Mouse (Mus musculus) heart, embryonic 10.5 days (tissue): ENCODE results near the gene Ugt1a10. TPM values are rescaled to one million over a fixed set of nuclear protein-coding genes. Genes with fewer than 3 reads are reported as not detected.

ENCODE experiments used
- DNase-seq: peaks from one replicate; pipeline ENCODE4 v3.0.0-alpha.2; 2017; ENCODE audit warnings: low spot score
- H3K27ac ChIP-seq: fragments of 300-500 bp; sonication (generic); 2 replicates; pipeline ENCODE4 v1.5.1; 2016; ENCODE audit warnings: mild to moderate bottlenecking
- H3K27me3 ChIP-seq: fragments of 300-500 bp; sonication (generic); 2 replicates; pipeline ENCODE4 v1.6.1; 2016; ENCODE audit warnings: mild to moderate bottlenecking; ENCODE audit not compliant: poor library complexity, insufficient read depth, severe bottlenecking
- H3K36me3 ChIP-seq: fragments of 300-500 bp; sonication (generic); 2 replicates; pipeline ENCODE4 v1.6.1; 2016; ENCODE audit warnings: mild to moderate bottlenecking, moderate library complexity
- H3K4me1 ChIP-seq: fragments of 300-500 bp; sonication (generic); 2 replicates; pipeline ENCODE4 v1.6.1; 2016; ENCODE audit warnings: mild to moderate bottlenecking
- H3K4me3 ChIP-seq: fragments of 300-500 bp; sonication (generic); 2 replicates; pipeline ENCODE4 v1.5.1; 2016; ENCODE audit warnings: mild to moderate bottlenecking, moderate library complexity
- H3K9me3 ChIP-seq: fragments of 300-500 bp; sonication (generic); 2 replicates; pipeline ENCODE4 v1.6.1; 2016; ENCODE audit warnings: mild to moderate bottlenecking, moderate library complexity
- WGBS: fragments of 180-500 bp; shearing (Covaris S2); methylation state at CpG from one replicate; pipeline ENCODE4 v1.1.7; 2016; 5-methylcytosine and 5-hydroxymethylcytosine counted together
- polyA plus RNA-seq: library from polyadenylated mRNA; unstranded; fragments of >200 nt; fragmentation: Nextera tagmentation; extraction: Ambion mirVana; gene quantifications from 2 replicates; pipeline ENCODE4 v1.2.1, GENCODE M21; 2016

Gene Ugt1a10
- polyA plus RNA-seq, 1 experiment from 2014 or later = not detected

GRCm38 (mm10) chr1:88186325-88186935 is 131.2 kb downstream of the Ugt1a10 start:
- DNase-seq = no peak
- H3K9me3 ChIP-seq = no peaks in the 10 kb centered on the region
- 79% methylated on average over 5 of the region's 5 CpGs for WGBS
- H3K27ac ChIP-seq = no peak overlapping the region
- no peaks in the 10 kb centered on the region for H3K36me3 ChIP-seq
- no peaks in the 10 kb centered on the region for H3K27me3 ChIP-seq
- no peak overlapping the region for H3K4me3 ChIP-seq
- no peaks in the 10 kb centered on the region for H3K4me1 ChIP-seq

- Histone ChIP-seq H3K9me3 (no peaks in the 10 kb centered on the region), H3K4me1 (no peaks in the 10 kb centered on the region), H3K36me3 (no peaks in the 10 kb centered on the region), H3K27me3 (no peaks in the 10 kb centered on the region), H3K27ac (no peak overlapping the region), H3K4me3 (no peak overlapping the region)
- DNase-seq = no peak
- 69% methylated on average over 3 of the region's 3 CpGs for WGBS
These were observed 136.9 kb downstream of the Ugt1a10 start for GRCm38 (mm10) chr1:88192136-88192535.

DNA sequence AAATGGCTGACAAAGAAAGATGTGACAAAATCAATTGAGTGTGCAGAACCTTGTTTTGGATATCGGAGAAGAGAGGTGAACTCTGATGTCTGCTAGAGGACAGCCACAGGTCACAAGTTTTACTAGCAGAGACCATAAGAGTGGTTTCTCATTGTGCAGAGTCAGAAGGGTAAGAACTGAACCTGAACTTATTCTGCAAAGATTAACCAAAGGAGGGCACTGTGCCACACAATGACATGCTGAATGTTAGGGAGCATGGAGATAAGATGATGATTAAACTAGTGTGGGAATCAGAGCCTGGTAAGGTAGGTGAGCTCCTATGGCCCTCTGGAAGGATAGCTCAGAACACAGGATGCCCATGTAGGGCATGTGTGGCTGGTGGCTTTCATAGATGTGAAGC is 140.5 kb downstream of the Ugt1a10 start:
- no peak overlapping the region for H3K4me3 ChIP-seq

GRCm38 (mm10) chr1:88197443-88197842 is 142.3 kb downstream of the Ugt1a10 start:
- Histone ChIP-seq H3K36me3 (no peaks in the 10 kb centered on the region), H3K27ac (no peak overlapping the region), H3K27me3 (no peaks in the 10 kb centered on the region), H3K4me3 (no peak overlapping the region), H3K4me1 (no peaks in the 10 kb centered on the region), H3K9me3 (no peaks in the 10 kb centered on the region)
- 72% methylated on average over 3 of the region's 3 CpGs for WGBS
- DNase-seq = no peak

More for the DNA sequence above, 140.5 kb downstream of the Ugt1a10 start:
- Histone ChIP-seq H3K27me3 (no peaks in the 10 kb centered on the region), H3K27ac (no peak overlapping the region), H3K9me3 (no peaks in the 10 kb centered on the region), H3K4me1 (no peaks in the 10 kb centered on the region), H3K36me3 (no peaks in the 10 kb centered on the region)
- no peak for DNase-seq
- WGBS = 84% methylated on average over 1 of the region's 1 CpGs

- H3K4me1 ChIP-seq = peaks cover under 1% of the 10 kb centered on the region; the same call in 1 of the 2 replicates
- no peaks in the 10 kb centered on the region for H3K9me3 ChIP-seq
- no peak overlapping the region for H3K27ac ChIP-seq
- no peaks in the 10 kb centered on the region for H3K36me3 ChIP-seq
- 56% methylated on average over 2 of the region's 2 CpGs for WGBS
- no peak for DNase-seq
- no peaks in the 10 kb centered on the region for H3K27me3 ChIP-seq
- H3K4me3 ChIP-seq = no peak overlapping the region
These were observed 144.8 kb downstream of the Ugt1a10 start for GRCm38 (mm10) chr1:88199996-88200395.

- Histone ChIP-seq H3K4me3 (no peak within 1 kb of the TSS), H3K36me3 (no peaks in the 10 kb centered on the region), H3K9me3 (no peaks in the 10 kb centered on the region), H3K27me3 (no peaks in the 10 kb centered on the region), H3K27ac (no peak within 1 kb of the TSS), H3K4me1 (peaks cover 5% of the 10 kb centered on the region)
- no peak for DNase-seq
- WGBS = 78% methylated on average over 7 of the region's 7 CpGs
These were observed 145.3 kb downstream of the Ugt1a10 start, which contains the start of gene Ugt1a2 for GRCm38 (mm10) chr1:88200456-88200855. TSS of gene Ugt1a2 (plus strand) at chr1:88200601.

GRCm38 (mm10) chr1:88205294-88205922 is 150.2 kb downstream of the Ugt1a10 start, which contains the start of gene Dnajb3:
TSS of gene Dnajb3 (minus strand) at chr1:88205782.
- no peaks in the 10 kb centered on the region for H3K27me3 ChIP-seq
- peak within 1 kb of the TSS; percentile 71 for H3K4me3 ChIP-seq
- no peaks in the 10 kb centered on the region for H3K9me3 ChIP-seq
- H3K4me1 ChIP-seq = peaks cover 11% of the 10 kb centered on the region
- peak; percentile 94 for DNase-seq
- H3K27ac ChIP-seq = peak within 1 kb of the TSS; percentile 95
- WGBS = 6% methylated on average over 62 of the region's 62 CpGs
- no peaks in the 10 kb centered on the region for H3K36me3 ChIP-seq

- DNase-seq = no peak
- H3K9me3 ChIP-seq = peaks cover 7% of the 10 kb centered on the region
- H3K4me3 ChIP-seq = no peak overlapping the region
- H3K27ac ChIP-seq = peak overlapping the region; percentile 48; the same call in 1 of the 2 replicates
- no peaks in the 10 kb centered on the region for H3K27me3 ChIP-seq
- peaks cover 11% of the 10 kb centered on the region for H3K4me1 ChIP-seq
- WGBS = 62% methylated on average over 2 of the region's 2 CpGs
- no peaks in the 10 kb centered on the region for H3K36me3 ChIP-seq
These were observed 151.8 kb downstream of the Ugt1a10 start for GRCm38 (mm10) chr1:88206843-88207479.

- DNase-seq = peak; percentile 85
- H3K27ac ChIP-seq = no peak within 1 kb of the TSS
- H3K4me1 ChIP-seq = no peaks in the 10 kb centered on the region
- H3K9me3 ChIP-seq = peaks cover 52% of the 10 kb centered on the region
- 63% methylated on average over 8 of the region's 8 CpGs for WGBS
- H3K36me3 ChIP-seq = no peaks in the 10 kb centered on the region
- no peaks in the 10 kb centered on the region for H3K27me3 ChIP-seq
- H3K4me3 ChIP-seq = no peak within 1 kb of the TSS
These were observed 156.6 kb downstream of the Ugt1a10 start, which contains the start of gene Ugt1a1 for GRCm38 (mm10) chr1:88211812-88212211. TSS of gene Ugt1a1 (plus strand) at chr1:88211959.

DNA sequence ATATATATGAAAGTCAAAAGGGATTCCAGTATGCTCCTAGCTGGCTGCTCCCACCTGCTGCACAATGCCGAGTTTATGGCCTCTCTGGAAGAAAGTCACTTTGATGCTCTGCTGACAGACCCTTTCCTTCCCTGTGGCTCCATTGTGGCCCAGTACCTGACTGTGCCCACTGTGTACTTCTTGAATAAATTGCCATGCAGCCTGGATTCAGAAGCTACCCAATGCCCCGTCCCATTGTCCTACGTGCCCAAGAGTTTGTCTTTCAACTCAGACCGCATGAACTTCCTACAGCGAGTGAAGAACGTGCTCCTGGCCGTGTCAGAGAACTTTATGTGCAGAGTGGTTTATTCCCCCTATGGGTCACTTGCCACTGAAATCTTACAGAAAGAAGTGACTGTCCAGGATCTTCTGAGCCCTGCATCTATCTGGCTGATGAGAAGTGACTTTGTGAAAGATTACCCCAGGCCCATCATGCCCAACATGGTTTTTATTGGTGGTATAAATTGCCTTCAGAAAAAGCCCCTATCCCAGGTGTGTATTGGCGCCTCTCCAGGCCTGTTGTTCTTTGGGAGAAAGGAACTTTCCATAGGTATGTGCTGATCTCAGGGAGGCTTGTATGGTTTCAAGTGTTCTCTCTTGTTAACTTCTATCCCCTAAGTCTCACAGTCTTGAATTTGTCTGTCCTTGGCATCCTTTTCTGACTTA is 157.3 kb downstream of the Ugt1a10 start:
- Histone ChIP-seq H3K27ac (no peak overlapping the region), H3K36me3 (no peaks in the 10 kb centered on the region), H3K4me1 (no peaks in the 10 kb centered on the region), H3K27me3 (no peaks in the 10 kb centered on the region), H3K4me3 (no peak overlapping the region), H3K9me3 (peaks cover 59% of the 10 kb centered on the region)
- 57% methylated on average over 8 of the region's 8 CpGs for WGBS
- peak; percentile 87 for DNase-seq

DNA sequence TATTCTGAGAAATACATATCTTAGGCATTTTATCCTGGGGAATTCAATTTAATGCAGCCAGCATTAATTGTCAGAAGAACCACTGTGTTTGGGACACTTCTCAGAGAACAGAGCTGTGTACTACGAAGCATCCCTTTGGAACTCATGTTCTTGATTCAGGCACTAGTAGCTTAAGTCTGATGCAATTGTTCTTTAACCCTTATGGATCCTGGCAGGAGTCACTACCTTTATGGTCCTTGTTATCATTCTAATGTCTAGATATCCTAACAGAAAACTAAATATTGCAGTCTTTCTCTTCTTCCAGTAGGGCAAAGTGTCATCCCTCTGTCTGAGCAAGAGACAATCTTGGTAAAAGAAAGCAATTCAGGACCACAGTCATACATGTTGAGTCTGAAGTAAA is 157.9 kb downstream of the Ugt1a10 start:
- H3K27ac ChIP-seq = no peak overlapping the region
- no peak overlapping the region for H3K4me3 ChIP-seq
- no peak for DNase-seq
- no peaks in the 10 kb centered on the region for H3K27me3 ChIP-seq
- H3K4me1 ChIP-seq = no peaks in the 10 kb centered on the region
- 71% methylated on average over 1 of the region's 1 CpGs for WGBS
- H3K36me3 ChIP-seq = no peaks in the 10 kb centered on the region
- H3K9me3 ChIP-seq = peaks cover 61% of the 10 kb centered on the region

- 76% methylated on average over 2 of the region's 2 CpGs for WGBS
- Histone ChIP-seq H3K27ac (no peak overlapping the region), H3K4me1 (no peaks in the 10 kb centered on the region), H3K27me3 (no peaks in the 10 kb centered on the region), H3K9me3 (peaks cover 61% of the 10 kb centered on the region), H3K4me3 (no peak overlapping the region), H3K36me3 (no peaks in the 10 kb centered on the region)
- peak; percentile 86 for DNase-seq
These were observed 158.7 kb downstream of the Ugt1a10 start for GRCm38 (mm10) chr1:88213766-88214461.
